Mouse (Mus musculus): Measurements from ENCODE around the gene Hoxc6.

- TF ChIP-seq CTCF (IDR thresholded peaks at IDR 0.05; ENCODE audit: low read depth, low read length): no peak
- no peak for TF ChIP-seq GATA1 (IDR thresholded peaks at IDR 0.05; ENCODE audit: borderline replicate concordance, low read length)
- TF ChIP-seq POLR2AphosphoS5 (IDR thresholded peaks at IDR 0.05; ENCODE audit: insufficient replicate concordance, low read depth, low read length): no peak
These were observed 23.5 kb downstream of the Hoxc6 start for GRCm38 (mm10) chr15:103021544-103021943.
